Mouse (Mus musculus) G1E (cell line): ENCODE measurements around the gene Fzd10. TPM values are rescaled to one million over a fixed set of nuclear protein-coding genes. Genes with fewer than 3 reads are reported as not detected.

ENCODE experiments used
- ATAC-seq: 2 replicates; pipeline ENCODE4 v1.8.0; 2016; ENCODE audit warnings: mild to moderate bottlenecking; ENCODE audit not compliant: insufficient number of reproducible peaks, poor library complexity, low FRiP score, severe bottlenecking; ENCODE audit errors: extremely low read depth
- DNase-seq: peaks from one replicate; pipeline ENCODE4 v3.0.0; 2012; ENCODE audit warnings: low spot score
- H3K27me3 ChIP-seq: 2 replicates; pipeline ENCODE4 v1.6.1; 2012; ENCODE audit warnings: mild to moderate bottlenecking, low read length, inconsistent platforms; ENCODE audit not compliant: insufficient read depth
- H3K36me3 ChIP-seq: replicated peaks from 2 replicates; pipeline ENCODE3; 2012; ENCODE audit warnings: mild to moderate bottlenecking, inconsistent platforms
- H3K4me1 ChIP-seq: 2 replicates; pipeline ENCODE4 v1.6.1; 2012; ENCODE audit warnings: low read depth, low read length, inconsistent platforms, mixed read lengths; ENCODE audit not compliant: insufficient read depth
- H3K4me3 ChIP-seq: 2 replicates; pipeline ENCODE4 v1.5.1; 2012; ENCODE audit warnings: low read depth, mild to moderate bottlenecking, inconsistent platforms, low read length, moderate library complexity, mixed read lengths
- H3K9me3 ChIP-seq: replicated peaks from 2 replicates; pipeline ENCODE4 v1.6.1; 2012; ENCODE audit warnings: inconsistent platforms
- CTCF ChIP-seq: IDR thresholded peaks from 2 replicates; pipeline ENCODE4 v1.5.1; 2012; ENCODE audit warnings: low read depth, low read length, inconsistent platforms, mixed read lengths
- GATA1 ChIP-seq: IDR thresholded peaks from 2 replicates; pipeline ENCODE4 v1.6.1; 2012; ENCODE audit warnings: borderline replicate concordance, low read length, inconsistent platforms, mixed read lengths
- GATA2 ChIP-seq: IDR thresholded peaks from 2 replicates; pipeline ENCODE4 v1.6.1; 2012; ENCODE audit warnings: low read depth, low read length, inconsistent platforms, borderline replicate concordance
- POLR2AphosphoS5 ChIP-seq: IDR thresholded peaks from 2 replicates; pipeline ENCODE4 v1.6.1; 2012; ENCODE audit warnings: low read depth, low read length, inconsistent platforms; ENCODE audit not compliant: insufficient replicate concordance
- TAL1 ChIP-seq: conservative IDR thresholded peaks from 2 replicates; pipeline ENCODE4 v1.6.1; 2012; ENCODE audit warnings: low read depth, low read length, inconsistent platforms, mixed read lengths
- polyA plus RNA-seq: library from polyadenylated mRNA; stranded (reverse); fragments of >175 nt; gene quantifications from 2 replicates; pipeline ENCODE4 v1.2.3, GENCODE M21; 2012
- total RNA-seq, 2 experiments: library from RNA; stranded (forward) in 1 of 2; stranded (reverse) in 1 of 2; fragments of 200-1000 nt in 1 of 2; fragments of >200 nt in 1 of 2; fragmentation: Nextera tagmentation in 1 of 2; gene quantifications; 2 replicates each; pipeline ENCODE4 v1.2.3; 2014 to 2017

The Fzd10 gene
- total and polyA plus RNA-seq, 3 experiments: 0.11 TPM; not detected in 2

DNA sequence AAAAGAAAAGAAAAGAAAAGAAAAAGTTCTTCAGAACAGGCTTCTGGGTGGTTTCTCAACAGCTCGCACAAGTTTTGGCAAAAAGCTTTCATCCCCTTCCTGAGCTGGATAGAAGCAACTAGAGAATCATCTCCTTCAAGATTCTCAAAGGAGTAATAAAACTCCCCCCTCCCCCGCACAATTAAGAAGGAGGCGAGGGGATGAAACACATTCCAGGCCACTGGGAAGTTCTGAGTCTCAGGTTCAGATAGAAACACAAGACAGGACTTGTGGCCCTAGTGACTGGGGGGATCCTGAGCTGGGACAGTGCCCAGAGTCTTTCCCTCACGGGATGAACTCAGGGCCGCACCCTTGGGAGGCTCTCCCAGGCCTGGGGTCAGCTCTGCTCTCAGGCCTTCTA, 30.6 kb upstream of the Fzd10 start:
- Histone ChIP-seq H3K4me3 (no peak overlapping the region), H3K9me3 (peaks cover 76% of the 10 kb centered on the region), H3K4me1 (no peaks in the 10 kb centered on the region), H3K36me3 (no peaks in the 10 kb centered on the region), H3K27me3 (no peaks in the 10 kb centered on the region)
- TF ChIP-seq CTCF: no peak
- no peak for TF ChIP-seq GATA2
- no peak for TF ChIP-seq POLR2AphosphoS5
- TF ChIP-seq TAL1: no peak
- no peak for TF ChIP-seq GATA1
- ATAC-seq (no peak), DNase-seq (no peak)

DNA sequence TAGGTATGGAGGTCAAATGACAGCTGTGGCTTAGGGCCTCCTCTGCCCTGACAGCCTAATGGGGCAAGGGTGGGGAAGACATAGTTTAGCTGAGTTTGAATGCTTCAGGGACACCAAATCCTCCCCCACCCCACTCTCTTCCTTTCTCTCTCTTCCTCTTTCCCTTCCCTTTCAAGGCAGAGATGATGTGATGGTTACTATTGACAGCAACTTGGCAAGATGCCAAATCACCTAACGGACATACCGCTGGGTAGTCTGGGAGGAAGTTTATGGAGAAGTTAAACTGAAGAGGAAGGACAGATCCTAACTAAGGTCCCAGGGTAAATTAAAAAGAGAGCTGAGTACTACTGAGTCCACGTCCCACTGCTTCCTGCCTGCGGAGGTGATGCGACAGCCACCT, 29.8 kb upstream of the Fzd10 start:
- H3K9me3 ChIP-seq: peaks cover 83% of the 10 kb centered on the region
- no peak overlapping the region for H3K4me3 ChIP-seq
- no peaks in the 10 kb centered on the region for H3K36me3 ChIP-seq
- ATAC-seq (no peak), DNase-seq (no peak)
- no peaks in the 10 kb centered on the region for H3K27me3 ChIP-seq
- no peak for TF ChIP-seq GATA1
- no peak for TF ChIP-seq TAL1
- no peak for TF ChIP-seq GATA2
- no peak for TF ChIP-seq CTCF
- TF ChIP-seq POLR2AphosphoS5: no peak
- H3K4me1 ChIP-seq: no peaks in the 10 kb centered on the region; the same call in 1 of the 2 replicates

DNA sequence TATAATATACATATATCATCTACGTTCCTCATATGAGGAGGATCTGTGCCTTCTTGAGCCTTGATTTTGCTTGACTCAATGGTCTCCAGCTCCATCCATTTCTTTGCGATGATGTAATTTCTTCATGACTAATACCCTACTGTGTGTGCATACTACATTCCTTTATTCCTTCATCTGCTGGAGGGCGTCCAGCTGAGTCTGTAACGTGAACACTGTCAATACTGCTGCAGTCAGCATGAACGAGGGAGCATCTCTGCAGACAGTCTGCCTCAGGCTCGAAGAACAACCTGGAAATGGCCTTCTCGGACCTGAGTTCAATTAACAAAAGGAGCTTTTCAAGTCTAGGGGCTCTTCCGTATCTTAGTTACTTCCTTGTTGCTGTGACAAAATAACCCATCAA, 28.9 kb upstream of the Fzd10 start:
- DNase-seq (no peak), ATAC-seq (no peak)
- no peak for TF ChIP-seq GATA1
- TF ChIP-seq CTCF: no peak
- no peak for TF ChIP-seq TAL1
- TF ChIP-seq GATA2: no peak
- TF ChIP-seq POLR2AphosphoS5: no peak
- no peaks in the 10 kb centered on the region for H3K27me3 ChIP-seq
- no peaks in the 10 kb centered on the region for H3K36me3 ChIP-seq
- H3K9me3 ChIP-seq: peaks cover 86% of the 10 kb centered on the region
- no peak overlapping the region for H3K4me3 ChIP-seq
- no peaks in the 10 kb centered on the region; the same call in 1 of the 2 replicates for H3K4me1 ChIP-seq

DNA sequence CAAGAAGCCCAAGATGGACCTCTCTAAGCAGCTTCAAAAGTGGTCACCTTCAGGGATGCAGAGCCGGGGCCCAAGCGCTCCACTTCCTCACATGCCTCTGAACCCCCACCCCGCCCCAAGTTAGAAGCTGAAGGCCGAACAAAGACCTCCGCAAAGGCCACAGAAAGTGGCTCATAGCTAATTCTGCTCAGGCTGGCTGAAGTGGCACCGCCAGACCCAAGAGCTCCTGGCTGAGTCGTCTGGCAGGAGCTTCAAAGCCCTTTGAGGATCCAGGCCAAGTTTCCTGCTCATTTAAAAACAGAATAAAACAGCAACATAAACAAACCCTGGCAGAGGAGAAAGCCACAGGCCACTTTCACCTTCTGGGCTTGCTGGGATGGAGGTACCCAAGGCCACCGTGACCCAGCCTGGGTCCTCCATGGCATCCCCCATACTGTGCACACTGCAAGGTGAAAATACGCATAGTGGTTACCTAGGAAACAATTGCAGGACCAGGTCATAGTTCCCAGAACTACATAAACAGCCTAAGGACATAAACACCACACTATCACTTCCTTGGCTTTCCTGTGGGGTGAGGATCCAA, 24.6 kb upstream of the Fzd10 start:
- Histone ChIP-seq H3K27me3 (no peaks in the 10 kb centered on the region), H3K4me3 (no peak overlapping the region), H3K36me3 (no peaks in the 10 kb centered on the region), H3K4me1 (no peaks in the 10 kb centered on the region; the same call in 1 of the 2 replicates), H3K9me3 (peaks cover 94% of the 10 kb centered on the region)
- DNase-seq (no peak), ATAC-seq (no peak)
- TF ChIP-seq TAL1 (no peak), GATA1 (no peak), POLR2AphosphoS5 (no peak), CTCF (no peak), GATA2 (no peak)

DNA sequence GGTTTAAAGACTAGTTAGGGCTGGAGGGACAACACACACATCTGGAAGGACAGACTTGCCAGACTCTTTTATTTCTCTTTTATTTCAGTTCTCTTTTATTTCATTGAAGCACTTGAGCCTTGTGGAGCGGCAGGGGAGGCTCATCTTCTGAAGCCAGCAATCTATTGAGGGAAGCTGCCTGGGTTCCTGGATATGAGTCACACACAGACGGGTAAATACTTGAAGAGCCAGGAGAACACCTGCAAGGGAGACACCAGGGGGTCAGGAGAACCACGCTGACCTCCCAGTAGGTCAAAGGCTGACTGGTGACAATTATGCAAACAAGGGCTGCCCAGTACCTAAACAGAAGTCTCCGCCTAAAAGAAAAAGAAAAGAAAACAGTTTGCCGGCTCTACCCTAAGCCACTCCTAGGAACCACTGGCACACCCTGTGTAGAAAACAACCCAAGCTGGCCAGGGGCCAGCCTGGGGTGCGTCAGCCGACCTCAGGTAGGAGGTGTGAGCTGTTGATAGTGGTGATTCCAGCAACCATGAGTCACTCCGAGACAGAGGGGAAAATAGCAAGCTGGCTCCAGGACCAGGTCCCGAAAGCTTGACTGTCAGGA, 21.5 kb upstream of the Fzd10 start:
- Histone ChIP-seq H3K27me3 (no peaks in the 10 kb centered on the region), H3K9me3 (peaks cover 94% of the 10 kb centered on the region)

DNA sequence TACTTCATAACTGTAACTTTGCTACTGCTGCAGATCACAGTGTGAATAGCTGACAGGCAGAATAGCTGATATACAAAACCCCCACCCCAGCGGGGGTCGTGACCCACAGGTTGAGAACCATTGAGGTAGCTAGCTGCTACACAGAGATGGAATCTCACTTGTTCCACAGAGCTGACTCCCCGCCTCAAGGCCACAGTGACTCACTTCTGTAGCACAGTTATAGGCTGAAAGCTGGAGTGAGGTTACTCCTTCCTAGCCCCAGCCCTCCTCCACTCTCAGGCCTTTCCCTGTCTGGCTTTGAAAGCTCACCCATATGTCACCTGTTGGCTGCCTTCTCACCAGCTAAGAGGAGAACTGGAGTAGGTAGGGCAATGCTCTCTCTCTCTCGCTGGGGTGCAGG, 19.7 kb upstream of the Fzd10 start:
- H3K4me3 ChIP-seq: no peak overlapping the region
- DNase-seq (no peak), ATAC-seq (no peak)
- no peaks in the 10 kb centered on the region for H3K27me3 ChIP-seq
- no peak for TF ChIP-seq POLR2AphosphoS5
- TF ChIP-seq CTCF: no peak
- no peak for TF ChIP-seq TAL1
- no peak for TF ChIP-seq GATA2
- TF ChIP-seq GATA1: no peak
- H3K4me1 ChIP-seq: no peaks in the 10 kb centered on the region
- no peaks in the 10 kb centered on the region for H3K36me3 ChIP-seq
- peaks cover 94% of the 10 kb centered on the region for H3K9me3 ChIP-seq

More for the DNA sequence above, 21.5 kb upstream of the Fzd10 start:
- Histone ChIP-seq H3K36me3 (no peaks in the 10 kb centered on the region), H3K4me1 (no peaks in the 10 kb centered on the region; the same call in 1 of the 2 replicates), H3K4me3 (no peak overlapping the region)
- TF ChIP-seq GATA1 (no peak), TAL1 (no peak), GATA2 (no peak)
- no peak for ATAC-seq
- no peak for DNase-seq
